Mouse (Mus musculus): ENCODE results near the gene Phb.
A peak's percentile ranks its signal among the peaks of the same experiment; 100 is the strongest.

The Phb gene

GRCm38 (mm10) chr11:95712563-95713224 lies 45.9 kb downstream of the Phb start, which contains the start of gene Zfp652:
Gene Zfp652 (plus strand): TSS chr11:95712673.
- DNase-seq (ENCODE audit: low spot score) = peak; percentile 85

- DNase-seq (ENCODE audit: low spot score) = no peak
Measured at GRCm38 (mm10) chr11:95713225-95713810, 46.6 kb downstream of the Phb start.

GRCm38 (mm10) chr11:95713811-95714241 lies 47.1 kb downstream of the Phb start:
- DNase-seq (ENCODE audit: low spot score) = peak; percentile 49

GRCm38 (mm10) chr11:95714411-95714810 lies 47.7 kb downstream of the Phb start:
- peak; percentile 11 for DNase-seq (ENCODE audit: low spot score)

- DNase-seq (ENCODE audit: low spot score) = no peak
Measured at GRCm38 (mm10) chr11:95716136-95716535, 49.4 kb downstream of the Phb start.

GRCm38 (mm10) chr11:95719356-95719755 lies 52.6 kb downstream of the Phb start:
- DNase-seq (ENCODE audit: low spot score) = no peak

GRCm38 (mm10) chr11:95723287-95723686 lies 56.5 kb downstream of the Phb start, which contains the start of gene B130006D01Rik:
Gene B130006D01Rik (plus strand): TSS chr11:95723587.
- no peak for DNase-seq (ENCODE audit: low spot score)

- DNase-seq (ENCODE audit: low spot score) = no peak
Measured at GRCm38 (mm10) chr11:95724466-95724865, 57.7 kb downstream of the Phb start.

- DNase-seq (ENCODE audit: low spot score) = no peak
Measured at GRCm38 (mm10) chr11:95726156-95726555, 59.4 kb downstream of the Phb start.

GRCm38 (mm10) chr11:95727947-95728346 lies 61.2 kb downstream of the Phb start:
- no peak for DNase-seq (ENCODE audit: low spot score)

- DNase-seq (ENCODE audit: low spot score) = no peak
Measured at GRCm38 (mm10) chr11:95728916-95729907, 62.5 kb downstream of the Phb start.
